Mouse (Mus musculus) neural tube, embryonic 13.5 days (tissue): Measurements from ENCODE around the gene Syne3. TPM values are rescaled to one million over a fixed set of nuclear protein-coding genes. Genes with fewer than 3 reads are reported as not detected.

Source experiments
- ATAC-seq: fragments of 200-750 bp; cut with Nextera tagmentation; 2 replicates; pipeline ENCODE4 v1.8.0; 2017; ENCODE audit warnings: low read depth, mild to moderate bottlenecking, moderate TSS enrichment, moderate library complexity
- H3K27ac ChIP-seq: fragments of 300-500 bp; sonication (generic); replicated peaks from 2 replicates; pipeline ENCODE4 v1.5.1; 2015; ENCODE audit warnings: moderate library complexity, mild to moderate bottlenecking, inconsistent platforms
- H3K27me3 ChIP-seq: fragments of 300-500 bp; sonication (generic); 2 replicates; pipeline ENCODE4 v1.6.1; 2015; ENCODE audit warnings: mild to moderate bottlenecking, inconsistent platforms
- H3K36me3 ChIP-seq: fragments of 300-500 bp; sonication (generic); 2 replicates; pipeline ENCODE4 v1.6.1; 2015; ENCODE audit warnings: mild to moderate bottlenecking, inconsistent platforms
- H3K4me1 ChIP-seq: fragments of 300-500 bp; sonication (generic); replicated peaks from 2 replicates; pipeline ENCODE4 v1.6.1; 2015; ENCODE audit warnings: inconsistent platforms
- H3K4me2 ChIP-seq: fragments of 300-500 bp; sonication (generic); 2 replicates; pipeline ENCODE4 v1.6.1; 2015; ENCODE audit warnings: inconsistent platforms, mild to moderate bottlenecking, moderate library complexity
- H3K4me3 ChIP-seq: fragments of 300-500 bp; sonication (generic); 2 replicates; pipeline ENCODE4 v1.5.1; 2015; ENCODE audit warnings: mild to moderate bottlenecking, inconsistent platforms
- H3K9ac ChIP-seq: fragments of 300-500 bp; sonication (generic); 2 replicates; pipeline ENCODE4 v1.6.1; 2015; ENCODE audit warnings: moderate library complexity, mild to moderate bottlenecking, inconsistent platforms
- H3K9me3 ChIP-seq: fragments of 300-500 bp; sonication (generic); 2 replicates; pipeline ENCODE4 v1.6.1; 2016; ENCODE audit warnings: inconsistent platforms
- WGBS: fragments of 180-500 bp; shearing (Covaris S2); methylation state at CpG from one replicate; pipeline ENCODE4 v1.1.7; 2015; 5-methylcytosine and 5-hydroxymethylcytosine counted together
- polyA plus RNA-seq: library from polyadenylated mRNA; unstranded; fragments of >200 nt; fragmentation: Nextera tagmentation; extraction: Ambion mirVana; gene quantifications from 2 replicates; pipeline ENCODE4 v1.2.1, GENCODE M21; 2015

Syne3 gene
- polyA plus RNA-seq, 1 experiment from 2014 or later: 0.32 TPM

- Histone ChIP-seq H3K27me3 (peaks cover 47% of the 10 kb centered on the region), H3K4me1 (peaks cover 25% of the 10 kb centered on the region), H3K4me2 (no peak overlapping the region), H3K27ac (no peak overlapping the region), H3K36me3 (no peaks in the 10 kb centered on the region), H3K9ac (no peak overlapping the region), H3K4me3 (no peak overlapping the region), H3K9me3 (no peaks in the 10 kb centered on the region)
- ATAC-seq: no peak
- WGBS: 84% methylated on average over 22 of the region's 22 CpGs
Measured at GRCm38 (mm10) chr12:105004956-105005714, 4.5 kb downstream of the Syne3 start.

- Histone ChIP-seq H3K27me3 (peaks cover 36% of the 10 kb centered on the region), H3K9ac (no peak overlapping the region), H3K9me3 (no peaks in the 10 kb centered on the region), H3K36me3 (no peaks in the 10 kb centered on the region), H3K4me1 (peaks cover 11% of the 10 kb centered on the region), H3K4me3 (no peak overlapping the region), H3K27ac (no peak overlapping the region), H3K4me2 (no peak overlapping the region)
- 78% methylated on average over 3 of the region's 3 CpGs for WGBS
- ATAC-seq: no peak
Measured at GRCm38 (mm10) chr12:105003715-105004114, 5.9 kb downstream of the Syne3 start.

GRCm38 (mm10) chr12:105003158-105003557 is 6.5 kb downstream of the Syne3 start:
- H3K9ac ChIP-seq: no peak overlapping the region
- H3K36me3 ChIP-seq: no peaks in the 10 kb centered on the region
- 47% methylated on average over 9 of the region's 9 CpGs for WGBS
- H3K9me3 ChIP-seq: no peaks in the 10 kb centered on the region
- no peak overlapping the region for H3K4me3 ChIP-seq
- peaks cover 31% of the 10 kb centered on the region for H3K27me3 ChIP-seq
- no peak overlapping the region for H3K27ac ChIP-seq
- H3K4me2 ChIP-seq: no peak overlapping the region
- H3K4me1 ChIP-seq: 0 out of 2 replicates have a peak, but pooled peaks cover 6% of the 10 kb centered on the region
- no peak for ATAC-seq

- Histone ChIP-seq H3K27me3 (peaks cover 25% of the 10 kb centered on the region), H3K9ac (no peak overlapping the region), H3K4me2 (no peak overlapping the region), H3K9me3 (no peaks in the 10 kb centered on the region), H3K4me3 (no peak overlapping the region), H3K27ac (no peak overlapping the region), H3K36me3 (no peaks in the 10 kb centered on the region), H3K4me1 (0 out of 2 replicates have a peak, but pooled peaks cover 6% of the 10 kb centered on the region)
- ATAC-seq: no peak
- 66% methylated on average over 10 of the region's 10 CpGs for WGBS
Measured at GRCm38 (mm10) chr12:105002340-105003132, 7.1 kb downstream of the Syne3 start.

- no peak for ATAC-seq
- 0 out of 2 replicates have a peak, but pooled peaks cover 6% of the 10 kb centered on the region for H3K4me1 ChIP-seq
- H3K27me3 ChIP-seq: peaks cover 14% of the 10 kb centered on the region
- H3K9ac ChIP-seq: no peak overlapping the region
- no peak overlapping the region for H3K4me3 ChIP-seq
- H3K9me3 ChIP-seq: no peaks in the 10 kb centered on the region
- no peaks in the 10 kb centered on the region for H3K36me3 ChIP-seq
- WGBS: 89% methylated on average over 9 of the region's 9 CpGs
- no peak overlapping the region for H3K4me2 ChIP-seq
- no peak overlapping the region for H3K27ac ChIP-seq
Measured at GRCm38 (mm10) chr12:105001317-105001716, 8.3 kb downstream of the Syne3 start.

- ATAC-seq: no peak
- Histone ChIP-seq H3K36me3 (no peaks in the 10 kb centered on the region), H3K4me1 (0 out of 2 replicates have a peak, but pooled peaks cover 6% of the 10 kb centered on the region), H3K4me2 (no peak overlapping the region), H3K9me3 (no peaks in the 10 kb centered on the region), H3K27ac (no peak overlapping the region), H3K9ac (no peak overlapping the region), H3K4me3 (no peak overlapping the region), H3K27me3 (peaks cover 11% of the 10 kb centered on the region; the same call in 1 of the 2 replicates)
- WGBS: 80% methylated on average over 9 of the region's 9 CpGs
Measured at GRCm38 (mm10) chr12:105000487-105001283, 8.9 kb downstream of the Syne3 start.

GRCm38 (mm10) chr12:104999171-104999570 is 10.4 kb downstream of the Syne3 start:
- ATAC-seq: no peak

GRCm38 (mm10) chr12:104998541-104998940 is 11.1 kb downstream of the Syne3 start:
- no peak overlapping the region for H3K27ac ChIP-seq
- H3K4me3 ChIP-seq: no peak overlapping the region
- 75% methylated on average over 6 of the region's 6 CpGs for WGBS
- H3K9me3 ChIP-seq: no peaks in the 10 kb centered on the region
- H3K4me1 ChIP-seq: 0 out of 2 replicates have a peak, but pooled peaks cover 6% of the 10 kb centered on the region
- 0 out of 2 replicates have a peak, but pooled peaks cover 3% of the 10 kb centered on the region for H3K27me3 ChIP-seq
- no peak for ATAC-seq
- no peaks in the 10 kb centered on the region for H3K36me3 ChIP-seq
- no peak overlapping the region for H3K9ac ChIP-seq
- no peak overlapping the region for H3K4me2 ChIP-seq

More at GRCm38 (mm10) chr12:104999171-104999570, 10.4 kb downstream of the Syne3 start:
- H3K4me2 ChIP-seq: no peak overlapping the region
- no peak overlapping the region for H3K4me3 ChIP-seq
- 68% methylated on average over 8 of the region's 8 CpGs for WGBS
- H3K4me1 ChIP-seq: 0 out of 2 replicates have a peak, but pooled peaks cover 6% of the 10 kb centered on the region
- H3K9ac ChIP-seq: no peak overlapping the region
- H3K9me3 ChIP-seq: no peaks in the 10 kb centered on the region
- H3K27ac ChIP-seq: no peak overlapping the region
- H3K36me3 ChIP-seq: no peaks in the 10 kb centered on the region
- H3K27me3 ChIP-seq: peaks cover 3% of the 10 kb centered on the region; the same call in 1 of the 2 replicates

GRCm38 (mm10) chr12:104997641-104998293 is 11.8 kb downstream of the Syne3 start:
- Histone ChIP-seq H3K36me3 (no peaks in the 10 kb centered on the region), H3K4me3 (no peak overlapping the region), H3K9ac (no peak overlapping the region), H3K27ac (no peak overlapping the region), H3K4me2 (no peak overlapping the region), H3K27me3 (0 out of 2 replicates have a peak, but pooled peaks cover 3% of the 10 kb centered on the region), H3K9me3 (no peaks in the 10 kb centered on the region), H3K4me1 (0 out of 2 replicates have a peak, but pooled peaks cover 4% of the 10 kb centered on the region)
- no peak for ATAC-seq
- 84% methylated on average over 10 of the region's 10 CpGs for WGBS

GRCm38 (mm10) chr12:104997159-104997558 is 12.4 kb downstream of the Syne3 start:
- Histone ChIP-seq H3K9ac (no peak overlapping the region), H3K27me3 (0 out of 2 replicates have a peak, but pooled peaks cover 3% of the 10 kb centered on the region), H3K36me3 (no peaks in the 10 kb centered on the region), H3K27ac (no peak overlapping the region), H3K4me3 (no peak overlapping the region), H3K9me3 (no peaks in the 10 kb centered on the region), H3K4me2 (no peak overlapping the region), H3K4me1 (no peaks in the 10 kb centered on the region)
- WGBS: 90% methylated on average over 10 of the region's 10 CpGs
- no peak for ATAC-seq

GRCm38 (mm10) chr12:104996012-104996728 is 13.4 kb downstream of the Syne3 start:
- H3K9ac ChIP-seq: no peak overlapping the region
- no peak overlapping the region for H3K4me3 ChIP-seq
- no peaks in the 10 kb centered on the region for H3K4me1 ChIP-seq
- WGBS: 89% methylated on average over 9 of the region's 9 CpGs
- no peaks in the 10 kb centered on the region for H3K9me3 ChIP-seq
- no peaks in the 10 kb centered on the region for H3K36me3 ChIP-seq
- no peak overlapping the region for H3K4me2 ChIP-seq
- H3K27me3 ChIP-seq: 0 out of 2 replicates have a peak, but pooled peaks cover 3% of the 10 kb centered on the region
- ATAC-seq: no peak
- H3K27ac ChIP-seq: no peak overlapping the region
